Mouse (Mus musculus) thymus, postnatal 14 days (tissue): ENCODE results near the gene Acr.

Experiments
- DNase-seq: peaks from one replicate; pipeline ENCODE4 v3.0.0; 2021

The Acr gene

DNA sequence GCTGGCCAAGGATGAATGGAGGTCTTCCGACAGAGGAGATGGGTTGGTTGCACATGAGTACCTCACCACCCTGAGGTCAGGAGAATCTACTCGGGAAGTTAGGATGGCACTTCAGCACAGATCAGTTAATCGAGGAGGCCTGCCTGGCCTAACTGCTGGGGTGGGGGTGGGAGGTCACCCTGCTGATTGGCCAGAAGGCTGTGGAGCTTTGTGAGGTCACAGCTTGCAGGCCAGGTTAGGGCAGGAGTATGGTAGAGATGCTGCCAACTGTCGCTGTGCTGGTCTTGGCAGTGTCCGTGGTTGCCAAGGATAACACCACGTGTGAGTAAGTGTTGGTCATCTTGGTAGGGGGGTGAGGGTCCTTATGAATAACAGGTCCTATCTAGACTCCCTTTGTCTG, at the start of gene Acr:
Gene Acr, plus strand, starts transcription at position 213 of the 400 bp plus-strand sequence.
- no peak for DNase-seq

DNA sequence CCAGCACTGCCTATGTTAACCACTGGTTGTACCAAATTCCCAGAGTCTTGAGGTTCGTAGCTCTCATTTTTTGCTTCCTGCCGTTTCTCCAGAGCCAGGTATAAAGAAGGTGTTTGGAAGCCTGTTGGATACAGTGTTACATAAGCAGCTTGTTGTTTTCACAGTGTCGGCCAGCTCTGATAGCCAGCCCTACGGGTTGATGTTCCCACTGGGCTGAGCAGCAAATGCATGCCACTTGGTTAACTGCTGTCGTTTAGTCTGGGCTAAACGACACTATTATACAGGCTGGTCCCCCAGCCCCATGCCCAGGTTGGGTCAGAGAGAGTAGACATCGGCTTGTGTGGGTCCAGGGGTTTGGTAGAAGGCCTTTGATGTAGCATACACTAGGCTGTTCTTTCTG, 46.2 kb upstream of the Acr start:
- no peak for DNase-seq

DNA sequence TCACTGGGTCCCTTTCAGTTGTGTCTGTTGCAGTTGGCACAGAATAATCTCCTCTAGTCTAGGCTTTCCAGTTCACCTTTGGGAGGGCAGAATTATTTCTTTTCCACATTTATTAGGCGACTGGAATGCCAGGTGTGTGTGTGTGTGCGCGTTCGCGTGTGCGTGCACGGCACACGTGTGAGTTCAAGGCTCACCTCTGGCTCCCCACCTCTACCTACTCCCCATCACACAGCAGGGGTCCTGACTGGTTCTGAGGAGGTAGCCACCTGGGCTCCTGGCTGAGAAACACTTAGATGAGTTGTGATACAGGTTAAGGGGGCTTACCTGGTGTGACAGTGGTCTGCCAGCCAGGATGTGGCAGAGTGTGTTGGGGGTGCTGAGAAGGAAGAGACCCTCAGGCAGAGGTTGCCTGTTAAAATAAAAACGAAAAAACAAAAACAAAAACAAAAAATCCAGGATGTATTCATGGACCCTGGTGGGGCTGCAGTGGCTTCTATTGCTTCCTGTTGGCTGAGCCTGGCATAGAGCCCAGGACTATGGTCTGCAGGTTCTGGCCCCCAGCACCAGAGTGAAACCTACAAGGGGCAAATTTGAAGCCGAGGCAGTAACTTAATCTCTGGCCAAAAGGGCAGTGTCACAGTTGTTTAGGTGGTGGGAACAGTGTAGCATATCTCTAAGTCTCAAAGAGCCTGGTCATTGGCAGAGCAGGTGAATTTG, 45.4 kb upstream of the Acr start:
- DNase-seq: no peak

DNA sequence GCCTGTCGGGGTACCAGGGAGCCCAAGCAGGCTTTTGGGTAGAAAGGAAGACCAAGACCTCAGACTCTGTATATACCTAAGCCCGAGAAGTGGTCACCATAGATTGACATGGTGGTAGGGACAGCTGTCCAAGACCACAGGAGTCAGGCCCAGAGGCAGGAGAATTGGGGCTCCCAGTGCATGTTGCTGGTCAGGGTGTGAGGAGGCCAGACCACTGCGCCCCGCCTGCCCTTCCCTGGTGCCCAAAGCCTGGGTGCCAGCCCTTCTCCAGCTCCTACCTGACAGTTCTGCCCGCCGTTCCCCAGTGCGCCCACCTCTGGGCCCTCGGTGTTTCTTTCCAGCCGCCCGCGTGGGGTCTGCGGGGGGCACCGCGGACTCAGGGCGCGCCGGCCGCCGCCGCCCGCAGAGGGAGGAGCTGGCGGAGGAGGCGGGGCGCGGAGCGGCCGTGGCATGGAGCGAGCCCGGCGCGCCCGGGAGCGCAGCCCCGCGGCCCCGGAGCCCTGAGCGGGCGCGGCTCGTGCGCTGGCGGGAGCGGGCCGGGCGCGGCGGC, 44.8 kb upstream of the Acr start:
- no peak for DNase-seq

DNA sequence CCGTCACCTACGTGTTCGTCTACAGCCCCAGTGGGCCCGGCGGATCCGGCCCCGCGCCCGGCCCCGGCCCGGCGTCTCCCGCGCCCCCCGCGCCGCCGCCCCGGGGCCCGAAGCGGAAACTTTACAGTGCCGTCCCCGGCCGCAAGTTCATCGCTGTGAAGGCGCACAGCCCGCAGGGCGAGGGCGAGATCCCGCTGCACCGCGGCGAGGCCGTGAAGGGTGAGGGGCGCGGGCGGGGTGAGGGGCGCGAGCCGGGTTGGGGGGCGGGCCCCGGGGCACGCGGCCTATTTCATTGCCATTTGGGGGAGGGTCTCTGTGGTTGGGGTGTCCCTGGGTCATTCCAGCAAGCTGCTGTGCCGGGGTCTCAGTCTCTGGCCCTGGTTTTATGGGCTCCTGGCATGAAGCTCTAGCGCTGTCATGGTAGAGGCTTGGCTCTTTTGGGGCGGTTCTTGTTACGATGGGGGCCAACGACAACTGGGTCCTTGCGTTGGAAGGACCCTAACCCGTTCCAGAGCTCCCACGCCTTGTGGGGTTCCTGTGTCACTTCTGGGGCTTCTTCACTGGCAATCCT, 44.0 kb upstream of the Acr start:
- DNase-seq: no peak

DNA sequence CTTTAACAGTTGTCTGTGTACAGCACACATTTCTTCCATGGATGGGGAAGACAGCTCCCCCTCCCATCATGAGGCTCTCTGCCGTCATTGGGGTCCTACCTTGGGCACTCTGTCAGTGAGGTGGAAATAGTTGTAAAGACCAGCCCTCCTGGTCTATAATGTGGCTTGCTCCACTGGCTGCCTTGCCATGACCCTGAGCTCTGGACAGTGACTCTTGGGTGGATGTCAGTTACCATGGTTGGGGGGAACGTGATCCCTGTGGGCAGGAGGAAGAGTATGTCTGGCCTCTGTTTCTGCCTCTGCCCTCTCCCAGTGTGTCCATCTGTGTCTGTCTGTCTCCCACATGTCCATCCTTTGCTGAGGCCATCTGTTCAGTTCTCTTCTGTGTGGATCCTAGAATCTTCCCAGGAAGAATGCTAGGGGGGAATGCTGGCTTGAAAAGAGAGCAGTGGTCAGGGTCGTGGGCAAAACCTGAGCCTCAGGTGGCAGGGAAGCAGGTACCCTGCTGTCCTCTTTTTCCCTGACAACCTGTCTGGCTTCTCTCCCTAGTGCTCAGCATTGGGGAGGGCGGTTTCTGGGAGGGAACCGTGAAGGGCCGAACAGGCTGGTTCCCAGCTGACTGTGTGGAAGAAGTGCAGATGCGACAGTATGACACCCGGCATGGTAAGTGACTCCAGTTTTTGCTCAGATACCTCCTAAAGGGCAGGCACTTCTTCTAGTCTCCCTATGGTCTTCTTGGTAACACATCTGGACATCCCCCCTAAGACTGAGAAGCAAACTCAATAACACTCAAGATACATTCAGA, 43.3 kb upstream of the Acr start:
- no peak for DNase-seq

DNA sequence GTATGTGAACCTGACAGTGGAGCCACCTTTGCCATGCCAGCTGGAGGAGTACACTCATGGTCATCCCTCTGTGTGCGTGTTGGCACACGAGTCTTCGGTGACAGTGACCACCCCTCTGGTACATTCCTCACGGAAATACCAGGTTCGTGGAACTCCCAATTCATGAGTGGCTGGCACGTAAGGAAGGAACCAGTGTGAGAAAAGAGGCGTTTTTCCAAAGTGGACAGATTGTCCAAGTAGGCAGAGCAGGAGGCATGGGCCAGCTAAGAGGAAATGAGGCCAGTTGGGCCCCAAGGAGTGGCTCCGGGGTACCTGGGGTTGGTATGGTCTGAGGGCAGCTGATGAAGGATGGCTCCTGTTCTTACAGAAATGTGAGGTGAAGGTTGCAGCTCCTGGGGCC, 42.7 kb upstream of the Acr start:
- DNase-seq: no peak

DNA sequence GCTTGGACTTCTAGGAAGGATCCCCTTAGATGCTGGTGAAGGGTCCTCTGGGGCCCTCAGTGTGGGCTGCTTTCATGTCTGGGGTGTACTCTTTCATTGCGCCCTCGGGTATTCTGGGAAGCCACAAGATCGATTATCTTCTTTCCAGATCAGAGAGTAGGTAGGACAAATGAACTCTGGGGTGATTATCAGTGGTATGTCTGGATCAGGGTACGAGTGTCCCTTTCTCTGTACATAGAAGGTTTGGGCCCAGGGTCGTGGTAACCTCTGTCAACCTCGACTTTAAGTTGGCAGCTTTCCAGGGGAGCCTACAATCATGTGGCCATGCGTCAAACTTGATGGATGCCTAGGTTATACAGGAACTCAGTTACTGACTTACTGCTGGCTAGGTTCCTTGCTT, 42.2 kb upstream of the Acr start:
- no peak for DNase-seq

DNA sequence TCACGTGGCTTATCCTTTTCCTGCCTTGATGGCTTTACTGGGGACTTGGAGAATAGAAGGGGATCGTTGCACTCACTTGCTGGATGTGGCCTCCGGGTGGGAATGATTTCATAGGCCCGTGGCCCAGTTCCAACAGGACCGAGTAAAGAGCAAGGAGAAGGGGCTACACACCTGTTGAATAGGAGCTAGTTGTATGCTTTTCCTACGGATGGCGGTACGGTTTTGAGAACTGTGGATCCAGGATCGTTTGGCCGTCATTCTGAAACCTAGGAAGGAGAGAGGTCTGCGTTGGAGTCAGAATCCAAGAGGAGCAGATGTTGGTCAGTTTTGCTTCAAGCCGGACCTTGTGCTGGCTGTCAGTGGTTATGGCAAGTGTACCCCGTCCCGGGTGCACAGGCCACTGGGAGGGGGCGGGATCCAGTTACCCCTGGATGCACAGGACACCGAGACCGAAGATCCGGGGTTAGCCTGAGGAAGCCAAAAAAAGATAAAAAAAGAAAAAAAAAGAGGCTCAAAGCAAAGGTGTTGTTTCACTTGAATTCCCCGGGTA, 41.3 kb upstream of the Acr start:
- DNase-seq: no peak

DNA sequence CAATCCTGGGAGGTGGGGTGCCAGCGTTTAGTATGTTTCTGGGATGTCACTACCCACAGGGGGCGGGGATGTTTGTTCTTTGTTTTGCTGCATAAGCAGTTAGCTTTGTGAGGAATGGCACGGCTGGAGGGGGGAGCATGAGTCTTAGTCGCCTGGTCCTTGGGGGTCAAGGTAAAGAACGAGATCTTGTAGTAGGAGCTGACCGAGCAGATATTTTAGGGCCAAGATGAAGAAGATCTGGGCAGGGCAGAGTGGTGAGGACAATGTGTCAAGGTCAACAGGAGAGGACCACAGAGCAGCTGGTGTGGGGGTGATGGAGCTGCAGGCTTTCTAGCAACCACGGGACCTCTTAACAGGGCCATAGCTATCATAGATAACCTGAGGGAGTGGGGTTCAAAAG, 40.7 kb upstream of the Acr start:
- DNase-seq: no peak

DNA sequence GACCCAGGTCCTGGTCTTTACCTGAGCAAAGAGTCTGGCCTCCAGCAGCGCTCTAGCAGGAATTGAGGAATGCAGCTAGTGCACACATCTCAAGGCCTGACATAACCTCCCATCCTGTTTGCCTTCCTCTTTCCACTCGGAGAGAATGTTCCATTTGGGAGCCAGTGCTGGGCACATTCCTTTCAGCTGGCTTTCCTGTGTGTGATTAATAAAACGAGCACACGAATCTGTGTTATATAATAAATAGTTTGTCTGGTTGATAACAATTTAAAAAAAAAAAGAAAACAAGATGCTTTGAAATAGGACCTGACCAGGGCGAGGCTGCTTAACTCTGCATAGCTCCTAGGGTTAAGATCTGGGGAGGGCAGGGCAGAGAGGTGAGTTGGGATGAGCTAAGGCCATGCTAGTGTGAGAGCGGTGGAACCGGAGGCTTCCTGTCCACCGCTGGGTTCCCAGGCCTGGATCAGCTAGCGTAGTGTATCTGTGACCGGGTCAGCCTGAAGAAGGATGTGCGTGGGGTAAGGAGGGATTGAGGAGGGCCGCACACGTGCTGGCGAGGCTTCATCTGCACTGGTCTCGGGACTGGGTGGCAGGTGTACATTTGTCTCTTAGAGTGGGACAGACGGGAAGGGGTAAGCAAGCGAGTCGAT, 39.8 kb upstream of the Acr start:
- DNase-seq: no peak

DNA sequence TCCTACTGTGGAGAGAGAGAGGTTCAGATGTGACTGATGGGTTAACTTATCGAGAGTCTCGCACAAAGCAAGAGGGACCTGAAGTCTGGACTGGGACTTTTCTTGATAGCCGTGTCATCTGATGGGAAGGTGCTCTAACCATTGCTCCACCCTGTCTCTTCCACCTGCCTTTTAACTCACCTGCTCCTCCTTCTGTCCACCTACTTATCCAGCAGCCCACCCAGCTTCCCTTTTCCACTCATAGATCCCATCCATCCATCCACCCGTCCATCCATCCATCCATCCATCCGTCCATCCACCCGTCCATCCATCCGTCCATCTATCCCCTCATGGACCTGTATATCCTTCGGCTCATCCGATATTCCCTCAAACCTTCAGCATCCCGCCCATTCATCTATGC, 39.2 kb upstream of the Acr start:
- no peak for DNase-seq

DNA sequence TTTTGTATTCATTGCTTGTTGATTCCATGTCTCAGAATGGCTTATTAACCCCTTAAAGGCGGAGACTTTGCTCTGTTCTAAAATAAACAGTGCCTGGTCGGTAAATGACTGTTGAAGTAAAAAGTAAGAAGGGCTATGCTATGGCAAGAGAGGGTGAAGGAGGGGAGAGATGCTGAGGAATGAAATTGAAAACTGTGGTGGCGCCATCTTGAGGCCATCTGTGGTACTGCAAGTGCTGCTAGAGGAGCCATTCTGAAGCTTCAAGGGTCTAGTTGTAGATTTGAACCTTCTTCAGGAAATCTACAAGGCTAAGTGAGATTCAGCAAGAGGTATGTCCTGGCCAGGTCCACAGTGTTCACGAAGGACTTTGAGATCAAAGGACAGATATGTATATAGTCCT, 37.8 kb upstream of the Acr start:
- DNase-seq: peak; percentile 48

DNA sequence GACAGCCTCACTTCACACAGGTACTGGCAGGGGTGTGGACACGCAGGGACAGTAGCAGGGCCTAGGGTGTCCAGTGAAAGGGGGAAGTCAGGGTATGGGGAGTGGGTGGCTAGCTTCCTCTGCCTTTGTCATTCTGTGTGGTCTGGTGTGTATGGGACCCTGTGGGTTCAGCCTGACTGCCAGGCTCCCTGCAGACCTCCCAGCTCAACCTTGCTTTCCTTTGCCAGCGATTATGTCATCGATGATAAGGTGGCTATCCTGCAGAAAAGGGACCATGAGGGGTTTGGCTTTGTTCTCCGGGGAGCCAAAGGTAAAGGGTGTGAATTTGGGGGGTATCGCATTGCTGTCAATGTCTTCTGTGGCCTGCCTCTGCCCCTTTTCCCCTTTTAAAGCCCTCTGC, 36.7 kb upstream of the Acr start:
- no peak for DNase-seq

DNA sequence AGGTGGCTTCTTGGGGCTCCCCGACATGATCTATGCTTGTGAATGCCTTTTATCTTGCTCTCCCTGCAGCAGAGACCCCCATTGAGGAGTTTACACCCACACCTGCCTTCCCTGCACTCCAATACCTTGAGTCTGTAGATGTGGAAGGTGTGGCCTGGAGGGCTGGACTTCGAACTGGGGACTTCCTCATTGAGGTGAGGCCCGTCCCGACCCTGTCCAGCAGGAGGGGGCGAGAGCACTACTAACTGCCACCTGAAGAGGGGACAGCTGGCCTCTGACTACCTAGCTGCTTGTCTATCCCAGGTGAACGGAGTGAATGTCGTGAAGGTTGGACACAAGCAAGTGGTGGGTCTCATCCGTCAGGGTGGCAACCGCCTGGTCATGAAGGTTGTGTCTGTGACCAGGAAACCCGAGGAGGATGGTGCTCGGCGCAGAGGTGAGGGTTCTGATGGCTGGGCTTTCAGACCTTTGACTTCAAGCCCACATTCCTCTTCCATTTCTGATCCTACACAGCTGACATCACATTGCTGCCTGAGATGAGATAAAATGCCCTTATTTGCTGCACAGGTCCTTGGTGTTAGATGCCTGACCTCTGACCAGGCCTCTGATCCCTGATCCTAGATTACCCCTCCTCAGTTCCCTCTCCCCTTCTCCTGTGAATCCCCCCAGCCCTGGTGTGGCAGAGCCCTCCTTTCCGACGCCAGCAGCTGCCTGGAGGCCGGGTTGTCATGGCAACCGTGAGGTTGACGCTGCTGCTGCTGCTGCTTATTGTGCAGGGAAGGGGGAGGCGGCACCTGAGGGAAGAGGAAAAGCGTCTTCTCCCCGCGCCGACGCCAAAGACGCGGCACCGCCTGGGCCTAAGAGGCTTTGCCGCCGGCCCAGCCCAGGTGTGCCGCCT, 35.9 kb upstream of the Acr start:
- DNase-seq: no peak

DNA sequence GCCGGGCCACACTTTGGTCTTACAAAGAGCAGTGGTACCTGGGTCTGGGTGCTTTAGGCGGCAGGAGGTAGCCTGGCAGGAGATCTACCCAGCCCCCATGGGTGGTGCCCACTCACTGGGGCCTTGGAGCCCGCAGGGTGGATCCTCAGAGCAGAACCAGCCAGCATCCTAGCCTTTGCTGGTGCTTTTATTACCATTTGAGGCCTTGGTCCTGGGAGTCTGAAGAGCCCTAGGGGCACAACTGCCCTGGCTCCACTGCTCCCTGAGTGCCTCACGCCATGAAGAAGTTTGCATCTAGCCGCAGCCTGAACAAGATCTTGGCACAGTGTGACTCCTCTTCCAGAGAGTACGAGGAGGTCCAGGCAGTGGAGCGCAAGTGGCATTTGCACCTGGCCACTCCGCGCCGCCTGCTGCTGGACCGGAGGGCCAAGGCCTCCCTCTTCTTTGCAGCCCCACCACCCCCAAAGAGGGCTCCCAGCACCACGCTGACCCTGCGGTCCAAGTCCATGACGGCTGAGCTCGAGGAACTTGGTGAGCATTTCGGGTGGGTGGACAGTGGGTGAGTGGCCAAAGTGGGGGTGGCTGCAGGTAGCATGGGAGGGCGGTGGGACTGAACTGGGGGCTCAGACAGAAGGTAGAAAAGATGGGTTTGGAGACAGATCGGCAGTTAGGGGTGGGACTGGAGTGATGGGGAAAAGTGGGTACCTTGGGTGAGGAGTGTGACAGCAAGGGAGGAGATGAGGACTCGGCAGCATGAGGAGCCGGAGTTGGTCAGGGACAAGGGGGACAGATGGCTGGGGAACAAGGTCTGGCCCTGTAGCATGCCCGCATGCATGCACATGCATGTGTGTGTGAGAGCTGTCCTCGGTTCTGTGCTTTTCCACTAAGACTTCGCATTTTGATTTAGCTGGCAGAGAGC, 34.9 kb upstream of the Acr start:
- no peak for DNase-seq

DNA sequence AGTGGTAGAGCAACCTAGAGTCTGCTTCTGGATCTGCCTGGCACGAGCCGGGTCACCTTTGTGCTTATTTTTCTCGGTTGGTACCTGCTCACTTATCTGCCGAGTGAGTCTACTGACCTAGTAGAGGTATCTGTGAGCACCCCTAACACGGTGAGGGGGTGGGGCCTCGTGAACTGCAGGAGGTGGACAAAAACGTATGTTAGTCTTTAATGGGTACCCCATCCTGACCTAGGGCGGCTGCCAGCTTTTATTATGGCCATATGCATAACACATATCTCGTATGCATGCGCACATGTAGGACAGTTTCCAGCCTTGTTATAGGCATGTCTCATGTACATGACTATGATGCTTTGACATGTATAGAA, 34.3 kb upstream of the Acr start:
- DNase-seq: no peak

DNA sequence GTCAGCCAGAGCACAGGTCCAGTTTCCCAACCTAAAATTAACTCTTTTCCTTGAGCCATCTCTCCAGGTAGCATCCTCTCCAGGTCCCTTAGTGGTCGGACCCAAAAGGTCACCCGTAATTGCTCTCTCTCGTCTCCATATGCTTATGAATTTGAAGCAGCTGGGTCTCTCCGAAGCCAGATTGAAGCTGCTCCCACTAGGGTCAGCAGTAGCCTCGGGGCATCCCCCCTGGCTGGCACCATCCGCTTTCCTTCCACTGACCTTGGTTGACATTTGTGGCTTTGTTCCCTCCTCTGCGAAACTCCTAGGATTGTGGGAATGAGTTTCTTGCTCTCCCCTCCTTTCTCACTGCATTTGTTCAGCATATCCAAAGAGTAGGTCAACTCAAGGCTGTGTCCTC, 24.0 kb upstream of the Acr start:
- DNase-seq: no peak

DNA sequence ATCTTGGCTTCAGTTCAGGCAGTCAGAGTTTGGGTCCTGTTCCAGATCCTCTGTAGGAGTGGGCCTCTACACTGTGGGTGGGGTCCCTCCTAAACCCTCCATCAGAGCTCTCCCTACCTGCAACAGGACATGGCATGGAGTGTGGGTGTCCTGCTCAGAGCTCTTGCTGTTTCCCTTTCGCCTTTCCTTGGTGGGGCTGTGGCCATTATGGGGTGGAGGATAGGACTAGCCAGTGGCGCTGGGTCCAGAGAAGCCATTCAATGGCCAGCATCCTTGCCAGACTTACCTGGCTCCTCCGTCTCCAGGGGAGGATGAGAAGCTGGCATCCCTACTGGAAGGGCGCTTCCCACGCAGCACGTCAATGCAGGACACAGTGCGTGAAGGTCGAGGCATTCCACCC, 20.8 kb upstream of the Acr start:
- DNase-seq: no peak

DNA sequence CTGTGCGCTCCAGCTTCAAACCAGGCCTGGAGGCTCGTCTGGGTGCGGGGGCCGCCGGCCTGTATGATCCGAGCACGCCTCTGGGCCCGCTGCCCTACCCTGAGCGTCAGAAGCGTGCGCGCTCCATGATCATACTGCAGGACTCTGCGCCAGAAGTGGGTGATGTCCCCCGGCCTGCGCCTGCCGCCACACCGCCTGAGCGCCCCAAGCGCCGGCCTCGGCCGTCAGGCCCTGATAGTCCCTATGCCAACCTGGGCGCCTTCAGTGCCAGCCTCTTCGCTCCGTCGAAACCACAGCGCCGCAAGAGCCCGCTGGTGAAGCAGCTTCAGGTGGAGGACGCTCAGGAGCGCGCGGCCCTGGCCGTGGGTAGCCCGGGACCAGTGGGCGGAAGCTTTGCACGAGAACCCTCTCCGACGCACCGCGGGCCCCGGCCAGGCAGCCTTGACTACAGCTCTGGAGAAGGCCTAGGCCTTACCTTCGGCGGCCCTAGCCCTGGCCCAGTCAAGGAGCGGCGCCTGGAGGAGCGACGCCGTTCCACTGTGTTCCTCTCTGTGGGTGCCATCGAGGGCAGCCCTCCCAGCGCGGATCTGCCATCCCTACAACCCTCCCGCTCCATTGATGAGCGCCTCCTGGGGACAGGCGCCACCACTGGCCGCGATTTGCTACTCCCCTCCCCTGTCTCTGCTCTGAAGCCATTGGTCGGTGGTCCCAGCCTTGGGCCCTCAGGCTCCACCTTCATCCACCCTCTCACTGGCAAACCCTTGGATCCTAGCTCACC, 20.1 kb upstream of the Acr start:
- no peak for DNase-seq
